Comparison of ENCODE assay signal across 18 mouse cellular contexts in the genomic region with DNA sequence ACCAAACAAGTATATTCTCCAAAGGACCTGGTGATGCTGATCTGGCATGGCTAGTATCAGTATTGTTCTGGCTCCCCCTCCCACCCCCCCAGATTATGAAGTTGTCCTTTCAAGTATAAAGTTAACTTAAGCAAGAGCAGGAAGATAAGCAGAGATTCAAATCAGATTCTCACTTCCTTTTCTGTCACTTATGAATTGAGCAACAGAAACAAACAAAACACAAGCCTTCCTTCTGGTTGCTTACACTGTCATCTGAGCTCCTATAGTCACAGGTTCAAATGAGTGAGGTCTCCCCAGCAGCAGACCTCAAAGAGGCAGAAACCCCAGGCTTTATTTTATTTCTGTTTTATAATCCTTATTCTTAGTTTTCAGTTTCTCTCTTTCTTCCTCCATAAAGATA.
"Had no signal": no experiment of that assay in that cellular context is flagged by ENCODE, and none has a peak within 500 bp of the region (broad histone marks: within the 10 kb centered on the region; RNA-seq: fewer than 3 reads in every experiment).

No protein-coding gene starts in this region.

- H3K27ac ChIP-seq: layer of hippocampus, adult 2 months; limb, embryonic 13.5 days; liver, embryonic 15.5 days; lung, embryonic 15.5 days; midbrain, embryonic 15.5 days; neural tube, embryonic 12.5 days; stomach, embryonic 15.5 days had no signal

- H3K27me3 ChIP-seq: limb, embryonic 13.5 days; liver, embryonic 15.5 days; lung, embryonic 15.5 days; midbrain, embryonic 15.5 days; neural tube, embryonic 12.5 days; stomach, embryonic 15.5 days had no signal

- H3K9ac ChIP-seq: limb, embryonic 13.5 days; liver, embryonic 15.5 days; lung, embryonic 15.5 days; midbrain, embryonic 15.5 days; neural tube, embryonic 12.5 days; stomach, embryonic 15.5 days had no signal

- ATAC-seq: midbrain, embryonic 15.5 days had no signal

- H3K9me3 ChIP-seq: limb, embryonic 13.5 days; liver, embryonic 15.5 days; lung, embryonic 15.5 days; megakaryocyte, embryonic 14.5 days; midbrain, embryonic 15.5 days; neural tube, embryonic 12.5 days; stomach, embryonic 15.5 days had no signal

- H3K36me3 ChIP-seq: liver, embryonic 15.5 days; stomach, embryonic 15.5 days had no signal

- DNase-seq: kidney, adult 18-20 months; kidney, postnatal 10 days; kidney, postnatal 4 days; left cerebral cortex, postnatal 4 days; right cerebral cortex, postnatal 4 days; spleen, adult 18-20 months; thymus, adult 2 months; thymus, postnatal 36 days had no signal

- H3K4me1 ChIP-seq: limb, embryonic 13.5 days; liver, embryonic 15.5 days; lung, embryonic 15.5 days; megakaryocyte, embryonic 14.5 days; midbrain, embryonic 15.5 days; neural tube, embryonic 12.5 days; stomach, embryonic 15.5 days had no signal

- H3K4me2 ChIP-seq: limb, embryonic 13.5 days; liver, embryonic 11.5 days; liver, embryonic 15.5 days; lung, embryonic 15.5 days; midbrain, embryonic 11.5 days; midbrain, embryonic 15.5 days; neural tube, embryonic 12.5 days; stomach, embryonic 15.5 days had no signal

- H3K4me3 ChIP-seq: layer of hippocampus, adult 2 months; limb, embryonic 13.5 days; liver, embryonic 15.5 days; lung, embryonic 15.5 days; megakaryocyte, embryonic 14.5 days; midbrain, embryonic 15.5 days; neural tube, embryonic 12.5 days; stomach, embryonic 15.5 days had no signal
